8 mouse cellular contexts compared by ENCODE assay signal in genomic region chr8:82863745-82864520, GRCm38 (mm10). TPM values are rescaled to one million over a fixed set of nuclear protein-coding genes. Genes with fewer than 3 reads are reported as not detected.
A peak's percentile ranks its signal among the peaks of the same experiment; 100 is the strongest.
DNase-seq lines count a peak whose midpoint lies in the region; ATAC-seq lines count a peak whose summit lies in the region.

No protein-coding gene starts in this region.

- no peaks in the 10 kb centered on the region for H3K9me3 ChIP-seq in embryonic facial prominence, embryonic 14.5 days (ENCODE audit: control insufficient read depth, low read length)
- H3K9me3 ChIP-seq in heart, embryonic 13.5 days: no peaks in the 10 kb centered on the region
- no peaks in the 10 kb centered on the region for H3K9me3 ChIP-seq in liver, embryonic 16.5 days (replicated peaks; ENCODE audit: control insufficient read depth, low read length)
- no peaks in the 10 kb centered on the region for H3K9me3 ChIP-seq in neural tube, embryonic 15.5 days (replicated peaks)

- peaks cover 14% of the 10 kb centered on the region for H3K4me1 ChIP-seq in embryonic facial prominence, embryonic 14.5 days (ENCODE audit: control insufficient read depth, insufficient read depth, low read length)
- H3K4me1 ChIP-seq in heart, embryonic 13.5 days: peaks cover 20% of the 10 kb centered on the region
- no peaks in the 10 kb centered on the region; the same call in 1 of the 2 replicates for H3K4me1 ChIP-seq in liver, embryonic 16.5 days (ENCODE audit: control insufficient read depth, low read depth, low read length)
- H3K4me1 ChIP-seq in neural tube, embryonic 15.5 days: peaks cover 30% of the 10 kb centered on the region

- peak; percentile 77 for ATAC-seq in embryonic facial prominence, embryonic 14.5 days (ENCODE audit: low read depth)
- ATAC-seq in heart, embryonic 13.5 days (ENCODE audit: extremely low read depth, insufficient number of reproducible peaks, low FRiP score, low TSS enrichment): peak; percentile 44; the same call in 1 of the 2 replicates
- peak; percentile 37; the same call in 1 of the 2 replicates for ATAC-seq in liver, embryonic 16.5 days (ENCODE audit: low read depth)
- ATAC-seq in neural tube, embryonic 15.5 days (ENCODE audit: low FRiP score): peak; percentile 83

- under 1% methylated on average over 66 of the region's 80 CpGs for WGBS in embryonic facial prominence, embryonic 14.5 days
- WGBS in heart, embryonic 13.5 days: under 1% methylated on average over 69 of the region's 80 CpGs
- under 1% methylated on average over 79 of the region's 80 CpGs for WGBS in liver, embryonic 16.5 days (ENCODE audit: insufficient replicate concordance)
- under 1% methylated on average over 79 of the region's 80 CpGs for WGBS in neural tube, embryonic 15.5 days

- peak overlapping the region; percentile 86 for H3K9ac ChIP-seq in embryonic facial prominence, embryonic 14.5 days (ENCODE audit: low read depth, low read length)
- H3K9ac ChIP-seq in heart, embryonic 13.5 days: peak overlapping the region; percentile 85
- peak overlapping the region; percentile 33 for H3K9ac ChIP-seq in liver, embryonic 16.5 days (ENCODE audit: low read depth, low read length)
- H3K9ac ChIP-seq in neural tube, embryonic 15.5 days (replicated peaks): peak overlapping the region; percentile 77

- peak overlapping the region; percentile 89 for H3K4me2 ChIP-seq in embryonic facial prominence, embryonic 14.5 days (ENCODE audit: low read depth, low read length)
- peak overlapping the region; percentile 87 for H3K4me2 ChIP-seq in heart, embryonic 13.5 days
- H3K4me2 ChIP-seq in liver, embryonic 16.5 days (ENCODE audit: low read depth, low read length): peak overlapping the region; percentile 77
- H3K4me2 ChIP-seq in neural tube, embryonic 15.5 days: peak overlapping the region; percentile 71

- DNase-seq in 3134 (ENCODE audit: extremely low read depth, insufficient read length, low spot score): peak; percentile 43
- peak; percentile 74 for DNase-seq in adrenal gland, postnatal 25 days
- peak; percentile 59 for DNase-seq in embryonic facial prominence, embryonic 14.5 days (ENCODE audit: low spot score)
- DNase-seq in kidney, postnatal 4 days: peak; percentile 73 to 83
- DNase-seq in thymus, postnatal 14 days: peak; percentile 20

- no peaks in the 10 kb centered on the region for H3K36me3 ChIP-seq in embryonic facial prominence, embryonic 14.5 days (ENCODE audit: control insufficient read depth, insufficient read depth, low read length)
- H3K36me3 ChIP-seq in heart, embryonic 13.5 days: no peaks in the 10 kb centered on the region
- H3K36me3 ChIP-seq in liver, embryonic 16.5 days (ENCODE audit: control insufficient read depth, insufficient read depth): no peaks in the 10 kb centered on the region
- H3K36me3 ChIP-seq in neural tube, embryonic 15.5 days: no peaks in the 10 kb centered on the region

- no peaks in the 10 kb centered on the region for H3K27me3 ChIP-seq in embryonic facial prominence, embryonic 14.5 days (replicated peaks; ENCODE audit: control insufficient read depth, insufficient read depth, low read length)
- H3K27me3 ChIP-seq in heart, embryonic 13.5 days (replicated peaks): 0 out of 2 replicates have a peak, but pooled peaks cover 12% of the 10 kb centered on the region
- H3K27me3 ChIP-seq in liver, embryonic 16.5 days (ENCODE audit: control insufficient read depth, insufficient read depth, low read depth, low read length): peaks cover 21% of the 10 kb centered on the region
- H3K27me3 ChIP-seq in neural tube, embryonic 15.5 days (replicated peaks): no peaks in the 10 kb centered on the region

- H3K4me3 ChIP-seq in embryonic facial prominence, embryonic 14.5 days (ENCODE audit: low read depth, low read length): peak overlapping the region; percentile 80
- H3K4me3 ChIP-seq in heart, embryonic 13.5 days: peak overlapping the region; percentile 84
- peak overlapping the region; percentile 61 for H3K4me3 ChIP-seq in liver, embryonic 16.5 days (ENCODE audit: low read depth, low read length)
- peak overlapping the region; percentile 75 for H3K4me3 ChIP-seq in neural tube, embryonic 15.5 days (replicated peaks)

- peak overlapping the region; percentile 84 for H3K27ac ChIP-seq in embryonic facial prominence, embryonic 14.5 days (replicated peaks; ENCODE audit: low read depth, low read length)
- H3K27ac ChIP-seq in heart, embryonic 13.5 days (replicated peaks): peak overlapping the region; percentile 62
- H3K27ac ChIP-seq in liver, embryonic 16.5 days (ENCODE audit: low read length): no peak overlapping the region
- H3K27ac ChIP-seq in neural tube, embryonic 15.5 days (replicated peaks): peak overlapping the region; percentile 92

RNA-seq across cellular contexts. Expression of gene Rnf150, which starts 0.8 kb away (rescaled TPM):
- 14.4 and 16.6 TPM in 2 replicates for total RNA-seq in adrenal gland, postnatal 25 days (2021)
- polyA plus RNA-seq in embryonic facial prominence, embryonic 14.5 days (2014; fragmentation: Nextera tagmentation; extraction: Ambion mirVana): 1.2 and 1.3 TPM in 2 replicates
- 0.64 and 0.69 TPM in 2 replicates for polyA plus RNA-seq in heart, embryonic 13.5 days (2015; fragmentation: Nextera tagmentation; extraction: Ambion mirVana)
- 0.13 and 0.16 TPM in 2 replicates for polyA plus RNA-seq in liver, embryonic 16.5 days (2015; fragmentation: Nextera tagmentation; extraction: Ambion mirVana)
- 2.1 and 2.5 TPM in 2 replicates for polyA plus RNA-seq in neural tube, embryonic 15.5 days (2015; fragmentation: Nextera tagmentation; extraction: Ambion mirVana)

Comparison
In these comparisons a context has a peak if more than half of its experiments do, and no peak if none do; other contexts are left out.
1. DNase-seq: peak in every context shown above with its lines; median percentile 78 in kidney, postnatal 4 days; 74 in adrenal gland, postnatal 25 days; 59 in embryonic facial prominence, embryonic 14.5 days; 43 in 3134; 20 in thymus, postnatal 14 days.
2. H3K9ac ChIP-seq: peak in every context shown above with its lines; median percentile 86 in embryonic facial prominence, embryonic 14.5 days; 85 in heart, embryonic 13.5 days; 77 in neural tube, embryonic 15.5 days; 33 in liver, embryonic 16.5 days.